Comparison of ENCODE assay signal across 8 mouse cellular contexts in the genomic region with DNA sequence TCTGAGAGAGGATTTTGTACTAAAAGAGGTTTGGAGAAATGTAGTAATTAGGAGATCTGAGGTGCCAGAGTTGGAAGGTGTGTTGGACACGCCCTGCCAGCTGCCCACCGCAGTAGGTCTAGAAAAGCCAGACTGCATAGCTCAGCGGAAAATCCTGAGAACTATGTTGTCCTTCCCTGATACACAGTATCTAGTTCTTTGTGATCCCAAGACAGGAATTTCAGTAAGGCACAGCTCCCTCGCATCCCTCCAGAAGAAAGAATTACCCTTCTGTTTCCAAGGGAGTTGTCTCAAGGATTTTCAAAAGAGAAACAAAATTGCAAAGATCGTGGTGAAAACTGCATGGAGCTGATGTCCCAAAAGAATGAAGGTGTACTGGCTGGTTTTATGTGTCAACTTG. TPM values are rescaled to one million over a fixed set of nuclear protein-coding genes. Genes with fewer than 3 reads are reported as not detected.
DNase-seq lines count a peak whose midpoint lies in the region; ATAC-seq lines count a peak whose summit lies in the region.

No protein-coding gene starts in this region.

- peak overlapping the region; percentile 98 for H3K27ac ChIP-seq in embryonic facial prominence, embryonic 13.5 days
- H3K27ac ChIP-seq in intestine, embryonic 16.5 days (ENCODE audit: low read length), result peak overlapping the region; percentile 79
- H3K27ac ChIP-seq in neural tube, embryonic 13.5 days (replicated peaks), result peak overlapping the region; percentile 99

- no peaks in the 10 kb centered on the region for H3K27me3 ChIP-seq in embryonic facial prominence, embryonic 13.5 days
- H3K27me3 ChIP-seq in intestine, embryonic 16.5 days (replicated peaks; ENCODE audit: control insufficient read depth, insufficient read depth, low read length), result no peaks in the 10 kb centered on the region
- no peaks in the 10 kb centered on the region for H3K27me3 ChIP-seq in neural tube, embryonic 13.5 days

- H3K4me2 ChIP-seq in embryonic facial prominence, embryonic 13.5 days, result peak overlapping the region; percentile 64
- peak overlapping the region; percentile 59 for H3K4me2 ChIP-seq in intestine, embryonic 16.5 days (ENCODE audit: low read depth, low read length)
- H3K4me2 ChIP-seq in neural tube, embryonic 13.5 days, result peak overlapping the region; percentile 93

- H3K9me3 ChIP-seq in embryonic facial prominence, embryonic 13.5 days, result no peaks in the 10 kb centered on the region
- H3K9me3 ChIP-seq in intestine, embryonic 16.5 days (ENCODE audit: control insufficient read depth, low read length), result no peaks in the 10 kb centered on the region
- no peaks in the 10 kb centered on the region for H3K9me3 ChIP-seq in neural tube, embryonic 13.5 days

- peak overlapping the region; percentile 86 for H3K4me3 ChIP-seq in embryonic facial prominence, embryonic 13.5 days
- peak overlapping the region; percentile 68 for H3K4me3 ChIP-seq in intestine, embryonic 16.5 days (ENCODE audit: low read length)
- H3K4me3 ChIP-seq in neural tube, embryonic 13.5 days, result peak overlapping the region; percentile 98

- peak overlapping the region; percentile 99 for H3K9ac ChIP-seq in embryonic facial prominence, embryonic 13.5 days
- peak overlapping the region; percentile 62 for H3K9ac ChIP-seq in intestine, embryonic 16.5 days (ENCODE audit: low read depth, low read length)
- peak overlapping the region; percentile 100 for H3K9ac ChIP-seq in neural tube, embryonic 13.5 days

- no peak for ATAC-seq in embryonic facial prominence, embryonic 13.5 days (ENCODE audit: insufficient number of reproducible peaks, insufficient read depth, low FRiP score, low TSS enrichment, low read depth)
- ATAC-seq in intestine, embryonic 16.5 days, result 0 out of 2 replicates have a peak, but pooled peaks have one; percentile 14
- no peak for ATAC-seq in neural tube, embryonic 13.5 days (ENCODE audit: low read depth)

- peak; percentile 29 to 54 for DNase-seq in kidney, postnatal 4 days
- DNase-seq in kidney, postnatal 36 days, result no peak
- no peak for DNase-seq in right cerebral cortex, postnatal 4 days
- DNase-seq in urinary bladder, postnatal 25 days (ENCODE audit: low spot score), result no peak
- DNase-seq in ovary, adult 18-20 months (ENCODE audit: low spot score), result no peak

- peaks cover 44% of the 10 kb centered on the region for H3K4me1 ChIP-seq in embryonic facial prominence, embryonic 13.5 days
- H3K4me1 ChIP-seq in intestine, embryonic 16.5 days (ENCODE audit: control insufficient read depth, insufficient read depth, low read length), result peaks cover 29% of the 10 kb centered on the region
- peaks cover 57% of the 10 kb centered on the region for H3K4me1 ChIP-seq in neural tube, embryonic 13.5 days (replicated peaks)

- 0% methylated on average over 5 of the region's 5 CpGs for WGBS in embryonic facial prominence, embryonic 13.5 days
- WGBS in intestine, embryonic 16.5 days, result 2% methylated on average over 5 of the region's 5 CpGs
- WGBS in neural tube, embryonic 13.5 days, result 4% methylated on average over 5 of the region's 5 CpGs

- H3K36me3 ChIP-seq in embryonic facial prominence, embryonic 13.5 days, result peaks cover 34% of the 10 kb centered on the region
- peaks cover 29% of the 10 kb centered on the region for H3K36me3 ChIP-seq in intestine, embryonic 16.5 days (ENCODE audit: control insufficient read depth, insufficient read depth, low read length)
- H3K36me3 ChIP-seq in neural tube, embryonic 13.5 days, result peaks cover 32% of the 10 kb centered on the region

RNA-seq across cellular contexts. Expression of a gene that starts 0.5 kb away (rescaled TPM):
- polyA plus RNA-seq in embryonic facial prominence, embryonic 13.5 days (2015; fragmentation: Nextera tagmentation; extraction: Ambion mirVana), result 1,166 and 1,221 TPM in 2 replicates
- 559 and 622 TPM in 2 replicates for polyA plus RNA-seq in intestine, embryonic 16.5 days (2015; fragmentation: Nextera tagmentation; extraction: Ambion mirVana)
- polyA plus RNA-seq in neural tube, embryonic 13.5 days (2015; fragmentation: Nextera tagmentation; extraction: Ambion mirVana), result 1,686 and 1,692 TPM in 2 replicates

RNA-seq across cellular contexts. Expression of a gene that starts 2.7 kb away (rescaled TPM):
- polyA plus RNA-seq in embryonic facial prominence, embryonic 13.5 days (2015; fragmentation: Nextera tagmentation; extraction: Ambion mirVana), result 15.7 and 21.0 TPM in 2 replicates
- polyA plus RNA-seq in intestine, embryonic 16.5 days (2015; fragmentation: Nextera tagmentation; extraction: Ambion mirVana), result 10.0 and 11.8 TPM in 2 replicates
- 7.2 and 9.6 TPM in 2 replicates for polyA plus RNA-seq in neural tube, embryonic 13.5 days (2015; fragmentation: Nextera tagmentation; extraction: Ambion mirVana)

RNA-seq across cellular contexts. Expression of a gene that starts 15.5 kb away (rescaled TPM):
- polyA plus RNA-seq in embryonic facial prominence, embryonic 13.5 days (2015; fragmentation: Nextera tagmentation; extraction: Ambion mirVana), result 61.0 and 67.2 TPM in 2 replicates
- 56.9 and 58.5 TPM in 2 replicates for polyA plus RNA-seq in intestine, embryonic 16.5 days (2015; fragmentation: Nextera tagmentation; extraction: Ambion mirVana)
- 93.6 and 96.5 TPM in 2 replicates for polyA plus RNA-seq in neural tube, embryonic 13.5 days (2015; fragmentation: Nextera tagmentation; extraction: Ambion mirVana)

RNA-seq across cellular contexts. Expression of a gene that starts 17.1 kb away (rescaled TPM):
- 20.1 and 27.7 TPM in 2 replicates for polyA plus RNA-seq in embryonic facial prominence, embryonic 13.5 days (2015; fragmentation: Nextera tagmentation; extraction: Ambion mirVana)
- 16.0 and 16.2 TPM in 2 replicates for polyA plus RNA-seq in intestine, embryonic 16.5 days (2015; fragmentation: Nextera tagmentation; extraction: Ambion mirVana)
- 11.2 and 11.6 TPM in 2 replicates for polyA plus RNA-seq in neural tube, embryonic 13.5 days (2015; fragmentation: Nextera tagmentation; extraction: Ambion mirVana)

RNA-seq across cellular contexts. Expression of a gene that starts 22.5 kb away (rescaled TPM):
- polyA plus RNA-seq in embryonic facial prominence, embryonic 13.5 days (2015; fragmentation: Nextera tagmentation; extraction: Ambion mirVana), result 49.0 and 53.5 TPM in 2 replicates
- 47.7 and 51.7 TPM in 2 replicates for polyA plus RNA-seq in intestine, embryonic 16.5 days (2015; fragmentation: Nextera tagmentation; extraction: Ambion mirVana)
- polyA plus RNA-seq in neural tube, embryonic 13.5 days (2015; fragmentation: Nextera tagmentation; extraction: Ambion mirVana), result 28.2 and 29.0 TPM in 2 replicates

Comparison
In these comparisons a context has a peak if more than half of its experiments do, and no peak if none do; other contexts are left out.
1. DNase-seq: peak in kidney, postnatal 4 days (2 of 2); none in kidney, postnatal 36 days (0 of 2), right cerebral cortex, postnatal 4 days (single experiment), urinary bladder, postnatal 25 days (single experiment) and ovary, adult 18-20 months (single experiment).
2. Peak in every context shown above with its lines, with median percentiles within 50 percentile points of each other: H3K27ac ChIP-seq, H3K4me2 ChIP-seq, H3K4me3 ChIP-seq and H3K9ac ChIP-seq.